8 mouse cellular contexts compared by ENCODE assay signal in genomic region chr12:99084144-99084543, GRCm38 (mm10).
DNase-seq lines count a peak whose midpoint lies in the region; ATAC-seq lines count a peak whose summit lies in the region.

No protein-coding gene starts in this region.

- ATAC-seq in inflammation-experienced regulatory T-cells, adult 6 months: peak; percentile 72
- ATAC-seq in megakaryocyte-erythroid progenitor cell, adult 5-6 weeks (replicated peaks; ENCODE audit: low FRiP score, low TSS enrichment, poor library complexity, severe bottlenecking): peak; percentile 97

- DNase-seq in ZHBTc4 (ENCODE audit: low read depth, low spot score): peak; percentile 94
- DNase-seq in embryo, embryonic 10 days (ENCODE audit: low spot score): peak; percentile 92
- DNase-seq in gastrocnemius, postnatal 14 days: peak; percentile 86
- peak; percentile 74 to 88 for DNase-seq in left cerebral cortex, postnatal 10 days (ENCODE audit: extremely low spot score in 1 of 2, low spot score in 2 of 2)
- peak; percentile 86 for DNase-seq in right cerebral cortex, postnatal 25 days
- DNase-seq in urinary bladder, postnatal 4 days (ENCODE audit: low spot score in 2 of 2): peak; percentile 77 to 81

- intact Hi-C loops in gastrocnemius, postnatal 14 days (cut with DNase I; ENCODE audit: low total_unique reads): no loop called here
- intact Hi-C loops in left cerebral cortex, postnatal 10 days (cut with DNase I): loop anchor here (10.0 kb wide), 2 partner anchors 781 to 871 kb away; no protein-coding TSS in a partner anchor

Comparison
In these comparisons a context has a peak if more than half of its experiments do, and no peak if none do; other contexts are left out.
1. Peak in every context shown above with its lines: DNase-seq and ATAC-seq.